Mouse (Mus musculus): Measurements from ENCODE around the gene Adgre1. TPM values are rescaled to one million over a fixed set of nuclear protein-coding genes. Genes with fewer than 3 reads are reported as not detected.
"Not testable (repeated sequence)": the region's sequence is repeated elsewhere in the genome, so short reads cannot be mapped to it uniquely, and the experiment has no call there.

The Adgre1 gene
- 25.1 and 25.8 TPM in 2 replicates for polyA plus RNA-seq (2015; fragmentation: Nextera tagmentation; extraction: Ambion mirVana)

DNA sequence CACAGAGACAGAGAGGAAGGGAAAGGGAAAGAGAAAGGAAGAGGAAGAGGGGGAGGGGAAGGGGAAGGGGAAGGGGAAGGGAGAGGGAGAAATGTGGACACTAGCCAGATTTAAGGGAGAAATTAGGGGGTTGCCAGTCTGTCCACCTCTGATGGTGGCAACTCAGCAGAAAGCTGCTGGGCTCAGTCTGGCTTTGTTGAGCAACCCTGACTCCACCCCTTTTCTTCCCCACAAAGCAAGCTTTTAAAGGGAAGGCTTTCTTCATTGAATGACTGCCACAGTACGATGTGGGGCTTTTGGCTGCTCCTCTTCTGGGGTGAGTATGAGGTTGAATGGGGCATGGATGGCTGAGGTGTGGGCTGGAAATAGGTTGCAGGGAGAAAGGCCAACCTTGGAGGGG is at the start of gene Adgre1:
Adgre1 (plus strand) TSS at position 251 of the 400 bp plus-strand sequence.
- ATAC-seq (ENCODE audit: insufficient read depth), result no peak
- H3K36me3 ChIP-seq (replicated peaks), result no peaks in the 10 kb centered on the region
- H3K9ac ChIP-seq, result no peak within 1 kb of the TSS
- H3K4me3 ChIP-seq (replicated peaks), result 0 out of 2 replicates have a peak within 1 kb of the TSS, but pooled peaks have one; percentile 5
- no peaks in the 10 kb centered on the region for H3K4me1 ChIP-seq (replicated peaks)
- no peaks in the 10 kb centered on the region for H3K9me3 ChIP-seq (replicated peaks)
- no peak within 1 kb of the TSS for H3K27ac ChIP-seq (replicated peaks)
- 20% methylated on average over 1 of the region's 1 CpGs for WGBS (ENCODE audit: insufficient replicate concordance)
- H3K4me2 ChIP-seq, result no peak within 1 kb of the TSS
- H3K27me3 ChIP-seq, result no peaks in the 10 kb centered on the region

DNA sequence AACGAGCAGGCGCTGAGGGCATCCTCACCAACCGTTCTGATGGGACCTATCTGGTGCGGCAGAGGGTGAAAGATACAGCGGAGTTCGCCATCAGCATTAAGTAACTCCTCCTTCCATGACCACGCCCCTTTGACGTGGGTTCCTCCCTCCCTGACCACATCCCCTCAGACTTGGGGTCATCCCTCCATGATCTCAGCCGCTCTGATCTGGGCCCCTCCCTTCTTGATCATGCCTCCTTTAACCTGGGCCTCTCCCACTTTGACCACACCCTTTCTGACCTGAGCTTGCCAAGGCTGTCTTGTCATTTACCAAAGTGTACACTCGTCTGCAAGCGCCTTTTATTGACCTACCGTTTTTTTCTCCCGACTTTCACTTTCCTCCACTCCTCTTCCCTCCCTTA is 46.7 kb upstream of the Adgre1 start:
- 57% methylated on average over 13 of the region's 13 CpGs for WGBS (ENCODE audit: insufficient replicate concordance)
- H3K9ac ChIP-seq, result no peak overlapping the region
- H3K27ac ChIP-seq (replicated peaks), result no peak overlapping the region
- H3K27me3 ChIP-seq, result no peaks in the 10 kb centered on the region
- H3K4me2 ChIP-seq, result no peak overlapping the region
- H3K9me3 ChIP-seq (replicated peaks), result no peaks in the 10 kb centered on the region
- H3K36me3 ChIP-seq (replicated peaks), result peaks cover 3% of the 10 kb centered on the region; the same call in 1 of the 2 replicates
- H3K4me1 ChIP-seq (replicated peaks), result peaks cover 6% of the 10 kb centered on the region; the same call in 1 of the 2 replicates
- H3K4me3 ChIP-seq (replicated peaks), result no peak overlapping the region
- no peak for ATAC-seq (ENCODE audit: insufficient read depth)

DNA sequence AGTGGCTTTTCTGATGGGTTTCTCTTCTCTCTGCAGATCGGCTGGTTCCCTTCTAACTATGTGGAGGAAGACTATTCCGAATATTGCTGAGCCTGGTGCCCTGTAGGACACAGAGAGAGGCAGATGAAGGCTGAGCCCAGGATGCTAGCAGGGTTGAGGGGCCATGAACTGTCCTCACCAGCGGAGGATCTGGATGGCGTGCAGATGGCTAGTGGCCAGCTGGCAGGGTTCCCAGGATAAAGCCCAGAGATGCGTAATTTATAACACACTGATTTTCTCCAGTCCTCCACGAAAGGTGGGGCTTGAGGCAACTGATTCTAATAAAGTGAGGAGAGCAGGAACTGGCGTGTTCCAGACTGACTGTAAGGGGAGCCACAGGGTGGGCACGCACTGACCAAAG is 30.9 kb upstream of the Adgre1 start:
- no peak overlapping the region for H3K9ac ChIP-seq
- H3K4me2 ChIP-seq, result no peak overlapping the region
- H3K4me3 ChIP-seq (replicated peaks), result no peak overlapping the region
- no peaks in the 10 kb centered on the region for H3K27me3 ChIP-seq
- H3K4me1 ChIP-seq (replicated peaks), result 0 out of 2 replicates have a peak, but pooled peaks cover 3% of the 10 kb centered on the region
- no peaks in the 10 kb centered on the region for H3K36me3 ChIP-seq (replicated peaks)
- no peaks in the 10 kb centered on the region for H3K9me3 ChIP-seq (replicated peaks)
- no peak overlapping the region for H3K27ac ChIP-seq (replicated peaks)
- 63% methylated on average over 8 of the region's 8 CpGs for WGBS (ENCODE audit: insufficient replicate concordance)
- no peak for ATAC-seq (ENCODE audit: insufficient read depth)

DNA sequence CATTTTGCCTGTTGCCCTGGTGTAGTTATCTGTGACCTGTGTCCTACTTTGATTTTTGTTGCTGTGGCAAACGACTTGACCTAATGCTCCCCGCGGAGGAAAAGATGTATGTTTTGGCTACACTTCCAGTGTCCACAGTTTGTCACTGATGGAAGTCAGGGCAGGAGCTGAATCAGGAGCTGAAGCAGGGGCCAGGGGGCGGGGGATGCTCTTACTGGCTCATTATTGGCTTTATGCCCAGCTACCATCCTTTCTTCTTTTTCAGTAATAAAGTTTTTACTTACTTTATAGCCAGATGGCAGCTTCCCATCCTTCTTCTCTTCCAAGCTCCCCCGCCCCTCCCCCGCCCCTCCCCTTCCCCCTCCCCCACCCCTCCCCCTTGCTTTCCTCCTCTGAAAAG is 29.5 kb upstream of the Adgre1 start:
- Histone ChIP-seq H3K4me3 (replicated peaks) (no peak overlapping the region), H3K9ac (no peak overlapping the region), H3K36me3 (replicated peaks) (no peaks in the 10 kb centered on the region), H3K4me2 (no peak overlapping the region), H3K4me1 (replicated peaks) (0 out of 2 replicates have a peak, but pooled peaks cover 3% of the 10 kb centered on the region), H3K27me3 (no peaks in the 10 kb centered on the region), H3K9me3 (replicated peaks) (no peaks in the 10 kb centered on the region), H3K27ac (replicated peaks) (no peak overlapping the region)
- no peak for ATAC-seq (ENCODE audit: insufficient read depth)
- 70% methylated on average over 5 of the region's 6 CpGs for WGBS (ENCODE audit: insufficient replicate concordance)

DNA sequence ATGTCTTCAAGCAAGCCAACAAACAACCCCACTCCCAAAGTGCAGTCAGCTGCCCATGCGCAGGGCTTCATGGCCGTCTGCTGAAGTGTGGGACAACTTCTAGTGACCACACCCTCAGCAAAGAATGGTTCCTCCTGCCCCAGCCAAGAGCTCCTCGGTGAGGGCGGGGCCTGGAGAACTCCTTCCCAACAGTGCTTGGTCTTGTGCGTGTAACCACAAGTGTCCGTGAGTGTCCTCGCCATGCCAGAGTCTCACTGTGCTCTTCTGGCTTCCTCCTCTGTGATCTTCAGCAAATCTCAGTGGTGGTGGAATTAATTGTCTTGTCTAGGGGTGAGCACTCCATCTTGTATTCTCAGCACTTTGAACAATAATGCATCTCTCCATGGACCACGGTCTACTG is 27.5 kb upstream of the Adgre1 start:
- H3K9ac ChIP-seq, result no peak overlapping the region
- WGBS (ENCODE audit: insufficient replicate concordance), result 52% methylated on average over 8 of the region's 8 CpGs
- H3K27ac ChIP-seq (replicated peaks), result no peak overlapping the region

DNA sequence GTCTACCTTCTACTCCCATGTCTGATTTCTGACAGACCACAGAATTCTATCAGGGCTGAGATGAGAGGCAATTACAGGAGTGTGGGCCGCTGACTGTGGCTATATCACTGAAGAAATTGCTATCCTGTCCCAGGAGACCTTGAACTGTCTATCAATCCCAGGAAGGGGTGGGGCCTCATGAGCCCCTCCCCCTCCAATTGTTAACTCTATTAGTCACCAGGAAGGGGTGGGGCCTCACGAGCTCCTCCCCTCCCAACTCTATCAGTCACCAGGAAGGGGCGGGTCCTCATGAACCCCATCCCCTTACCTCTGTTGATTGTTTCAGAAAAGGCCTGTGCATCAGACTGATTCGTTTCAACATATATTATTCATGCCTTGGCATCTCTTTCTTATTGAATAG is 26.2 kb upstream of the Adgre1 start:
- Histone ChIP-seq H3K9ac (no peak overlapping the region), H3K27ac (replicated peaks) (no peak overlapping the region), H3K4me2 (no peak overlapping the region), H3K9me3 (replicated peaks) (no peaks in the 10 kb centered on the region), H3K4me3 (replicated peaks) (no peak overlapping the region), H3K36me3 (replicated peaks) (no peaks in the 10 kb centered on the region), H3K27me3 (no peaks in the 10 kb centered on the region), H3K4me1 (replicated peaks) (peaks cover 12% of the 10 kb centered on the region)
- whole genome bisulfite sequencing (ENCODE audit: insufficient replicate concordance), result 48% methylated on average over 4 of the region's 4 CpGs
- no peak for ATAC-seq (ENCODE audit: insufficient read depth)

More for the DNA sequence above, 27.5 kb upstream of the Adgre1 start:
- no peaks in the 10 kb centered on the region for H3K9me3 ChIP-seq (replicated peaks)
- H3K27me3 ChIP-seq, result no peaks in the 10 kb centered on the region
- no peak overlapping the region for H3K4me2 ChIP-seq
- H3K4me3 ChIP-seq (replicated peaks), result no peak overlapping the region
- H3K36me3 ChIP-seq (replicated peaks), result no peaks in the 10 kb centered on the region
- H3K4me1 ChIP-seq (replicated peaks), result peaks cover 10% of the 10 kb centered on the region
- ATAC-seq (ENCODE audit: insufficient read depth), result no peak

DNA sequence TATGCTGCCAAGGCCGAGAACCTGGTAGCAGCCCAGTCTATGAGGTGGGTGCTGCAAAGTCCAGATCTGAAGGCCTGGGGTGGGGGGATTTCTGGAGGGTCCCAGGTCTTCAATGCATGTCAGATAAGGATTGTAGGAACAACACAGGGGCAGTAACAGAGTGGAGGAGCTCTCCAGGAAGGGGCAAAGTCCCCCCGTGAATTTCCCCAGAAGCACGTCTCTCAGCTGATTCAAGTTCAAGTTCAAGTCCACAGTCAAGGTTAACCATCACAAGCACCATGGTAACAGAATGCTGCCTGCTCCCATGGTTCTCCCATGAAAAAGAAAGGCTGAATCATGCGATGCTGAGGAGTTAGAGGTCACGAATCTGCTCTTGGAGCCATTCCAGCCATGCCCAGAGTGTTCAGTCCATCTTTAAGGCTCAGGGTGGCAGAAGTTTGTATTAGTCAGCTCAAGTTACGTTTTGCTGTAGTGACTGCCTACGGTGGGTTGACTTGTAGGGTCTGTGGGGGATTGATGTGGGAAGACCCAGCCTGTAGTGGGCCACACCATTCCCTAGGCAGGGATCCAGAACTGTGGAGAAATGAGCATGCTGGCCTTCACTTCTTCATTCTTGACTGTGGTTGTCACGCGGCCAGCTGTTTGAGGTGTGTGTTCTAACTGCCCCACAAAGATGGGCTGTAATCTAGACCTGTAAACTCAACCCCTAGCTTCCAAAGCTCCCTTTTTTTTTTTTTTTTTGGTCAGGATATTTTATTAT is 24.3 kb upstream of the Adgre1 start:
- Histone ChIP-seq H3K36me3 (replicated peaks) (no peaks in the 10 kb centered on the region), H3K9me3 (replicated peaks) (no peaks in the 10 kb centered on the region), H3K4me3 (replicated peaks) (no peak overlapping the region), H3K4me2 (no peak overlapping the region), H3K27me3 (no peaks in the 10 kb centered on the region), H3K4me1 (replicated peaks) (peaks cover 15% of the 10 kb centered on the region), H3K9ac (no peak overlapping the region), H3K27ac (replicated peaks) (no peak overlapping the region)
- no peak for ATAC-seq (ENCODE audit: insufficient read depth)
- WGBS (ENCODE audit: insufficient replicate concordance), result 54% methylated on average over 9 of the region's 9 CpGs

DNA sequence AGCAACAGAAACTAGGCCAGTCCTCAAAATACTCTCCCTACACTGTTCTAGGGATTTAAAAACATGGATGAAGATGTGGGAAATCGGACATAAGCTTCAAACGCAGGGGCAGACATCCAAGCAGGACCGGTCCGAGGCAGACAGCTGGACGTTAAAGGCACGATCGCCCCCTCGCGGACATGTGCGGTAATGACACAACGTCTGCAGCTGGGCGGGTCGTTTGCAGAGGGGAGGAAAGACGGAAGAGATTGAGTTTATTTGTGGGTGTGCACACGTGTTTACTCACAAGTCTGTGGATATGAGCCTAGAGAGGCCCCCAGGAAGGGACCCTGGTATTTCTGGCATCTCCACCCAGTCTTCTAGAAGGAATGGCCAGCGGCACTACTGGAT is 23.7 kb upstream of the Adgre1 start:
- 6% methylated on average over 16 of the region's 16 CpGs for WGBS (ENCODE audit: insufficient replicate concordance)
- Histone ChIP-seq H3K27ac (replicated peaks) (no peak overlapping the region), H3K36me3 (replicated peaks) (no peaks in the 10 kb centered on the region), H3K4me3 (replicated peaks) (no peak overlapping the region), H3K4me2 (peak overlapping the region; percentile 29), H3K4me1 (replicated peaks) (peaks cover 15% of the 10 kb centered on the region), H3K9me3 (replicated peaks) (no peaks in the 10 kb centered on the region), H3K9ac (no peak overlapping the region), H3K27me3 (no peaks in the 10 kb centered on the region)
- ATAC-seq (ENCODE audit: insufficient read depth), result 0 out of 2 replicates have a peak, but pooled peaks have one; percentile 31

DNA sequence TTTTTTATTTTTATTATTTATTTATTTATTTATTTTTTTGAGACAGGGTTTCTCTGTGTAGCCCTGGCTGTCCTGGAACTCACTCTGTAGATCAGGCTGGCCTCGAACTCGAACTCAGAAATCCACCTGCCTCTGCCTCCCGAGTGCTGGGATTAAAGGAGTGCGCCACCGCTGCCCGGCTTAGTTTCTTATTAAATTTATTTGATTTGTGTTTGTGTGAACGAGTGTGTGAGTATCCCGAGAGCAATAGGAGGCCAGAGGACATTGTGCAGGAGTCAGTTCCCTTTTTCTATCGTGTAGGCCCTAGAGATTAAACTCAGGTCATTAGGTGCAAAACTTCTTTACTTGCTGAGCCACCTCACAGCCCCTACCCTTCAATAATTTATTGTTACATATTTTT is 23.3 kb upstream of the Adgre1 start:
- not testable (repeated sequence) for ATAC-seq (ENCODE audit: insufficient read depth); H3K27me3 ChIP-seq; H3K9ac ChIP-seq; H3K27ac ChIP-seq (replicated peaks); H3K4me3 ChIP-seq (replicated peaks); H3K36me3 ChIP-seq (replicated peaks); H3K9me3 ChIP-seq (replicated peaks)
- WGBS (ENCODE audit: insufficient replicate concordance), result 38% methylated on average over 9 of the region's 9 CpGs
- H3K4me1 ChIP-seq (replicated peaks), result peaks cover 15% of the 10 kb centered on the region
- peak overlapping the region; percentile 29; the same call in 1 of the 2 replicates for H3K4me2 ChIP-seq

DNA sequence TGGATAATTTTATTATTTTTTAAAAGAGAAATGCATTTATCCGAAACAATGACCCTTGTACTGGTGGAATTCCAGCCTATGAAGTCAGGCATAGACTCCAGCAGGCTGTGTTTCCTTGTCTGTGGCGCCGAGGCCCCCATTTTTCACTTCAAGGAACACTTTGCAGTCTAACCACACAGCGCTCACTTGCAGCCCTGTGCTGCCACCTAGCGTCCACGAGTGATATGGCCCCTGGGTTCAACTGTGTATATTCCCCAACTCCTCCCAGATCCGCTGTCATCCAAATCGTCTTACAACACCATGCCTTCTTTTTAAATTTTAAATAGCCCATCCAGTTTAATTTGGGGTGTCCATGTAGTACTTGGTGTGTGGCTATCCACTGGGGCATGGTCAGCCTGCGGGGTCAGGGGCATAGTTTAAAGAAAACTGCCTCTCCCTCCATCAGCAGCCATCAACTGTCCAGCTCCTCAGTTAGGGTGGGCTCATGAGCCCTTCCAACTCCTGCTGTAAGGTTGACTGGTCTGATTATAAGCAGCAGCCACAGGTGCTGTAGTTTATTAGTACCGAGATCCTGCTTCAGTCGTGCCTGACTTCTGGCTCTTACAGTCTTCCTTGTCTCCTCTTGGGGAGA is 22.7 kb upstream of the Adgre1 start:
- peak; percentile 49; the same call in 1 of the 2 replicates for ATAC-seq (ENCODE audit: insufficient read depth)
- 11% methylated on average over 11 of the region's 11 CpGs for WGBS (ENCODE audit: insufficient replicate concordance)
- Histone ChIP-seq H3K27me3 (no peaks in the 10 kb centered on the region), H3K4me2 (no peak overlapping the region), H3K36me3 (replicated peaks) (no peaks in the 10 kb centered on the region), H3K9ac (no peak overlapping the region), H3K4me1 (replicated peaks) (peaks cover 14% of the 10 kb centered on the region), H3K27ac (replicated peaks) (no peak overlapping the region), H3K4me3 (replicated peaks) (no peak overlapping the region), H3K9me3 (replicated peaks) (no peaks in the 10 kb centered on the region)

DNA sequence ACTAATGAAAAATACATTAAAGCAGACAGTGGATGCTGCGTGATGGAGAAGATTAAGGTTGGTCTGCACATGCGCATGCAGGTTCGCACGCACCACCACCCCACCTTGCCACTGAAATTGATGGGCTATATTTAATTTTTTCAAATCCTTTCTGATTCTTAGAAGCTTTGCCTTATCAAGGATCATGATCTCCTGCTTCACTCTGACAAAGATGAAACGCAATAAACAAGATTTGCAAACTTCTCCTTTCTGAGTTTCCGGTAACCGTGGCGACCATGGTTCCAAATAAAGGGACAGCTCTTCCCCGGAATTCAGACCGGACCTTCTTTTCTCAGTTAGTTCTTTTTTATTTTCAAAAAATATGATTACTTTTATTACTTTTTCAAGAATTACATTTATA is 20.5 kb upstream of the Adgre1 start:
- ATAC-seq (ENCODE audit: insufficient read depth), result no peak
- Histone ChIP-seq H3K36me3 (replicated peaks) (no peaks in the 10 kb centered on the region), H3K27me3 (no peaks in the 10 kb centered on the region), H3K9me3 (replicated peaks) (no peaks in the 10 kb centered on the region), H3K4me2 (no peak overlapping the region), H3K27ac (replicated peaks) (no peak overlapping the region), H3K4me1 (replicated peaks) (peaks cover 12% of the 10 kb centered on the region), H3K4me3 (replicated peaks) (no peak overlapping the region), H3K9ac (no peak overlapping the region)
- 46% methylated on average over 10 of the region's 10 CpGs for WGBS (ENCODE audit: insufficient replicate concordance)
